Mouse (Mus musculus) neural tube, embryonic 14.5 days (tissue): ENCODE results near the gene Car3. TPM values are rescaled to one million over a fixed set of nuclear protein-coding genes. Genes with fewer than 3 reads are reported as not detected.

Experiments used
- ATAC-seq: fragments of 200-750 bp; cut with Nextera tagmentation; 2 replicates; pipeline ENCODE4 v1.8.0; 2017; ENCODE audit warnings: low read depth, mild to moderate bottlenecking, moderate TSS enrichment, moderate library complexity
- H3K27ac ChIP-seq: fragments of 300-500 bp; sonication (generic); 2 replicates; pipeline ENCODE4 v1.5.1; 2014; ENCODE audit warnings: low read depth, mild to moderate bottlenecking, control low read depth, low read length, moderate library complexity, mixed read lengths
- H3K27me3 ChIP-seq: fragments of 300-500 bp; sonication (generic); 2 replicates; pipeline ENCODE4 v1.6.1; 2014; ENCODE audit warnings: low read length; ENCODE audit not compliant: control insufficient read depth, insufficient read depth
- H3K36me3 ChIP-seq: fragments of 300-500 bp; sonication (generic); 2 replicates; pipeline ENCODE4 v1.6.1; 2014; ENCODE audit warnings: low read length, mixed read lengths; ENCODE audit not compliant: control insufficient read depth, insufficient read depth
- H3K4me1 ChIP-seq: fragments of 300-500 bp; sonication (generic); 2 replicates; pipeline ENCODE4 v1.6.1; 2014; ENCODE audit warnings: low read length; ENCODE audit not compliant: control insufficient read depth, insufficient read depth
- H3K4me2 ChIP-seq: fragments of 300-500 bp; sonication (generic); 2 replicates; pipeline ENCODE4 v1.6.1; 2014; ENCODE audit warnings: mild to moderate bottlenecking, low read depth, low read length, control low read depth
- H3K4me3 ChIP-seq: fragments of 300-500 bp; sonication (generic); 2 replicates; pipeline ENCODE4 v1.5.1; 2014; ENCODE audit warnings: low read depth, low read length, control low read depth, mixed read lengths
- H3K9ac ChIP-seq: fragments of 300-500 bp; sonication (generic); replicated peaks from 2 replicates; pipeline ENCODE4 v1.6.1; 2014; ENCODE audit warnings: low read depth, mild to moderate bottlenecking, control low read depth, low read length, mixed read lengths
- H3K9me3 ChIP-seq: fragments of 300-500 bp; sonication (generic); 2 replicates; pipeline ENCODE4 v1.6.1; 2016; ENCODE audit warnings: low read length; ENCODE audit not compliant: control insufficient read depth
- WGBS: fragments of 180-500 bp; shearing (Covaris S2); extraction: QIAGEN DNeasy Blood & Tissue Kit; methylation state at CpG from one replicate; pipeline ENCODE4 v1.1.7; 2014; 5-methylcytosine and 5-hydroxymethylcytosine counted together
- polyA plus RNA-seq: library from polyadenylated mRNA; unstranded; fragments of >200 nt; fragmentation: Nextera tagmentation; extraction: Ambion mirVana; gene quantifications from 2 replicates; pipeline ENCODE4 v1.2.1, GENCODE M21; 2014

Car3 gene
- polyA plus RNA-seq, 1 experiment from 2014 or later = 1.7 TPM

GRCm38 (mm10) chr3:14913774-14914173 is 50.5 kb downstream of the Car3 start:
- ATAC-seq = no peak
- WGBS = 91% methylated on average over 4 of the region's 4 CpGs

GRCm38 (mm10) chr3:14915355-14915754 is 52.0 kb downstream of the Car3 start:
- no peak overlapping the region for H3K4me2 ChIP-seq
- H3K27me3 ChIP-seq = no peaks in the 10 kb centered on the region
- H3K9me3 ChIP-seq = no peaks in the 10 kb centered on the region
- H3K36me3 ChIP-seq = no peaks in the 10 kb centered on the region
- WGBS = 98% methylated on average over 2 of the region's 2 CpGs
- no peak for ATAC-seq
- H3K9ac ChIP-seq = no peak overlapping the region
- H3K27ac ChIP-seq = no peak overlapping the region
- no peak overlapping the region for H3K4me3 ChIP-seq
- H3K4me1 ChIP-seq = no peaks in the 10 kb centered on the region

More at GRCm38 (mm10) chr3:14913774-14914173, 50.5 kb downstream of the Car3 start:
- H3K4me2 ChIP-seq = no peak overlapping the region
- no peaks in the 10 kb centered on the region for H3K36me3 ChIP-seq
- H3K9me3 ChIP-seq = no peaks in the 10 kb centered on the region
- no peaks in the 10 kb centered on the region for H3K4me1 ChIP-seq
- no peak overlapping the region for H3K27ac ChIP-seq
- no peak overlapping the region for H3K4me3 ChIP-seq
- no peak overlapping the region for H3K9ac ChIP-seq
- no peaks in the 10 kb centered on the region for H3K27me3 ChIP-seq

GRCm38 (mm10) chr3:14917261-14917660 is 53.9 kb downstream of the Car3 start:
- H3K4me2 ChIP-seq = no peak overlapping the region
- 87% methylated on average over 2 of the region's 2 CpGs for WGBS
- no peaks in the 10 kb centered on the region for H3K36me3 ChIP-seq
- H3K9ac ChIP-seq = no peak overlapping the region
- H3K4me3 ChIP-seq = no peak overlapping the region
- no peaks in the 10 kb centered on the region for H3K9me3 ChIP-seq
- no peaks in the 10 kb centered on the region for H3K27me3 ChIP-seq
- H3K27ac ChIP-seq = no peak overlapping the region
- no peaks in the 10 kb centered on the region for H3K4me1 ChIP-seq
- ATAC-seq = no peak

Other genes with a start within 250 kb of the Car3 start
- 0.51 and 1.9 TPM in 2 replicates for gene Car13, start 221.8 kb upstream of the Car3 start, polyA plus RNA-seq
- gene Car1, start 55.1 kb upstream of the Car3 start, polyA plus RNA-seq = 0.30 TPM in 1 of 2 replicates, not detected in the other
- 19.1 and 24.7 TPM in 2 replicates for gene Car2, start 22.8 kb downstream of the Car3 start, polyA plus RNA-seq